Mouse (Mus musculus): ENCODE data around the gene Fam161a. TPM values are rescaled to one million over a fixed set of nuclear protein-coding genes. Genes with fewer than 3 reads are reported as not detected.

Fam161a gene
- polyA plus RNA-seq (2015; fragmentation: Nextera tagmentation; extraction: Ambion mirVana): 3.0 and 3.2 TPM in 2 replicates

- Histone ChIP-seq H3K9me3 (ENCODE audit: control insufficient read depth, low read length) (no peaks in the 10 kb centered on the region), H3K4me2 (replicated peaks; ENCODE audit: low read depth) (peak within 1 kb of the TSS; percentile 61), H3K27me3 (ENCODE audit: control insufficient read depth, insufficient read depth, low read length) (no peaks in the 10 kb centered on the region), H3K9ac (ENCODE audit: low read length) (peak within 1 kb of the TSS; percentile 73), H3K27ac (replicated peaks) (peak within 1 kb of the TSS; percentile 85), H3K4me1 (replicated peaks; ENCODE audit: control insufficient read depth, insufficient read depth) (no peaks in the 10 kb centered on the region), H3K36me3 (ENCODE audit: control insufficient read depth, insufficient read depth, low read length) (peaks cover 10% of the 10 kb centered on the region), H3K4me3 (ENCODE audit: low read depth, low read length) (peak within 1 kb of the TSS; percentile 58)
- 2% methylated on average over 22 of the region's 22 CpGs for WGBS
- ATAC-seq (ENCODE audit: low FRiP score, low TSS enrichment) (peak; percentile 95), DNase-seq (ENCODE audit: low spot score) (peak; percentile 60)
- TF ChIP-seq EP300 (optimal IDR thresholded peaks at IDR 0.05) (no peak), CTCF (IDR thresholded peaks at IDR 0.05; ENCODE audit: low read depth) (no peak)
Measured at GRCm38 (mm10) chr11:23007481-23008180, at the start of gene Fam161a. TSS of gene Fam161a (plus strand) at chr11:23007531.

- no peak overlapping the region for H3K9ac ChIP-seq (ENCODE audit: low read length)
- no peak overlapping the region for H3K27ac ChIP-seq (replicated peaks)
- H3K4me1 ChIP-seq (replicated peaks; ENCODE audit: control insufficient read depth, insufficient read depth): no peaks in the 10 kb centered on the region; the same call in 1 of the 2 replicates
- no peaks in the 10 kb centered on the region for H3K9me3 ChIP-seq (ENCODE audit: control insufficient read depth, low read length)
- no peak for DNase-seq (ENCODE audit: low spot score)
- WGBS: 85% methylated on average over 4 of the region's 4 CpGs
- H3K4me3 ChIP-seq (ENCODE audit: low read depth, low read length): no peak overlapping the region
- no peak for ATAC-seq (ENCODE audit: low FRiP score, low TSS enrichment)
- no peaks in the 10 kb centered on the region for H3K27me3 ChIP-seq (ENCODE audit: control insufficient read depth, insufficient read depth, low read length)
- H3K4me2 ChIP-seq (replicated peaks; ENCODE audit: low read depth): no peak overlapping the region
- peaks cover 2% of the 10 kb centered on the region; the same call in 1 of the 2 replicates for H3K36me3 ChIP-seq (ENCODE audit: control insufficient read depth, insufficient read depth, low read length)
- no peak for TF ChIP-seq EP300 (optimal IDR thresholded peaks at IDR 0.05)
- peak; percentile 73 for TF ChIP-seq CTCF (IDR thresholded peaks at IDR 0.05; ENCODE audit: low read depth)
Measured at GRCm38 (mm10) chr11:22957791-22958374, 49.4 kb upstream of the Fam161a start.

- ATAC-seq (ENCODE audit: low FRiP score, low TSS enrichment) (no peak), DNase-seq (ENCODE audit: low spot score) (no peak)
- Histone ChIP-seq H3K9me3 (ENCODE audit: control insufficient read depth, low read length) (no peaks in the 10 kb centered on the region), H3K4me2 (replicated peaks; ENCODE audit: low read depth) (no peak overlapping the region), H3K36me3 (ENCODE audit: control insufficient read depth, insufficient read depth, low read length) (0 out of 2 replicates have a peak, but pooled peaks cover 2% of the 10 kb centered on the region), H3K27ac (replicated peaks) (no peak overlapping the region), H3K9ac (ENCODE audit: low read length) (no peak overlapping the region), H3K4me1 (replicated peaks; ENCODE audit: control insufficient read depth, insufficient read depth) (no peaks in the 10 kb centered on the region), H3K4me3 (ENCODE audit: low read depth, low read length) (no peak overlapping the region), H3K27me3 (ENCODE audit: control insufficient read depth, insufficient read depth, low read length) (no peaks in the 10 kb centered on the region)
- TF ChIP-seq EP300 (optimal IDR thresholded peaks at IDR 0.05): no peak
- TF ChIP-seq CTCF (IDR thresholded peaks at IDR 0.05; ENCODE audit: low read depth): no peak
- WGBS: 88% methylated on average over 1 of the region's 1 CpGs
Measured at GRCm38 (mm10) chr11:22962101-22962500, 45.2 kb upstream of the Fam161a start.

- Histone ChIP-seq H3K27me3 (ENCODE audit: control insufficient read depth, insufficient read depth, low read length) (no peaks in the 10 kb centered on the region), H3K4me2 (replicated peaks; ENCODE audit: low read depth) (no peak overlapping the region)
Measured at GRCm38 (mm10) chr11:22964401-22964800, 42.9 kb upstream of the Fam161a start.

GRCm38 (mm10) chr11:22965503-22965902 lies 41.8 kb upstream of the Fam161a start:
- Histone ChIP-seq H3K4me2 (replicated peaks; ENCODE audit: low read depth) (no peak overlapping the region), H3K36me3 (ENCODE audit: control insufficient read depth, insufficient read depth, low read length) (no peaks in the 10 kb centered on the region), H3K27ac (replicated peaks) (no peak overlapping the region), H3K9ac (ENCODE audit: low read length) (no peak overlapping the region), H3K4me3 (ENCODE audit: low read depth, low read length) (no peak overlapping the region), H3K9me3 (ENCODE audit: control insufficient read depth, low read length) (0 out of 2 replicates have a peak, but pooled peaks cover 3% of the 10 kb centered on the region), H3K4me1 (replicated peaks; ENCODE audit: control insufficient read depth, insufficient read depth) (no peaks in the 10 kb centered on the region), H3K27me3 (ENCODE audit: control insufficient read depth, insufficient read depth, low read length) (no peaks in the 10 kb centered on the region)
- DNase-seq (ENCODE audit: low spot score) (no peak), ATAC-seq (ENCODE audit: low FRiP score, low TSS enrichment) (no peak)
- TF ChIP-seq CTCF (IDR thresholded peaks at IDR 0.05; ENCODE audit: low read depth) (peak; percentile 62), EP300 (optimal IDR thresholded peaks at IDR 0.05) (no peak)
- WGBS: 68% methylated on average over 4 of the region's 4 CpGs

More at GRCm38 (mm10) chr11:22964401-22964800, 42.9 kb upstream of the Fam161a start:
- 0 out of 2 replicates have a peak, but pooled peaks cover 3% of the 10 kb centered on the region for H3K9me3 ChIP-seq (ENCODE audit: control insufficient read depth, low read length)
- no peak overlapping the region for H3K27ac ChIP-seq (replicated peaks)
- no peak overlapping the region for H3K4me3 ChIP-seq (ENCODE audit: low read depth, low read length)
- ATAC-seq (ENCODE audit: low FRiP score, low TSS enrichment) (no peak), DNase-seq (ENCODE audit: low spot score) (no peak)
- TF ChIP-seq CTCF (IDR thresholded peaks at IDR 0.05; ENCODE audit: low read depth) (no peak), EP300 (optimal IDR thresholded peaks at IDR 0.05) (no peak)
- WGBS: 73% methylated on average over 4 of the region's 4 CpGs
- H3K4me1 ChIP-seq (replicated peaks; ENCODE audit: control insufficient read depth, insufficient read depth): no peaks in the 10 kb centered on the region
- H3K9ac ChIP-seq (ENCODE audit: low read length): no peak overlapping the region
- H3K36me3 ChIP-seq (ENCODE audit: control insufficient read depth, insufficient read depth, low read length): no peaks in the 10 kb centered on the region

- H3K27me3 ChIP-seq (ENCODE audit: control insufficient read depth, insufficient read depth, low read length): no peaks in the 10 kb centered on the region
- no peak overlapping the region for H3K4me2 ChIP-seq (replicated peaks; ENCODE audit: low read depth)
- H3K4me1 ChIP-seq (replicated peaks; ENCODE audit: control insufficient read depth, insufficient read depth): no peaks in the 10 kb centered on the region
- H3K4me3 ChIP-seq (ENCODE audit: low read depth, low read length): no peak overlapping the region
- H3K9me3 ChIP-seq (ENCODE audit: control insufficient read depth, low read length): peaks cover 11% of the 10 kb centered on the region; the same call in 1 of the 2 replicates
- ATAC-seq (ENCODE audit: low FRiP score, low TSS enrichment) (no peak), DNase-seq (ENCODE audit: low spot score) (no peak)
- no peak for TF ChIP-seq EP300 (optimal IDR thresholded peaks at IDR 0.05)
- peak; percentile 73 for TF ChIP-seq CTCF (IDR thresholded peaks at IDR 0.05; ENCODE audit: low read depth)
- no peaks in the 10 kb centered on the region for H3K36me3 ChIP-seq (ENCODE audit: control insufficient read depth, insufficient read depth, low read length)
- H3K27ac ChIP-seq (replicated peaks): no peak overlapping the region
- 52% methylated on average over 6 of the region's 6 CpGs for WGBS
- no peak overlapping the region for H3K9ac ChIP-seq (ENCODE audit: low read length)
Measured at GRCm38 (mm10) chr11:22969486-22969885, 37.8 kb upstream of the Fam161a start.

Measured in stomach, postnatal 0 days (tissue).